Comparison of ENCODE assay signal across 15 mouse cellular contexts in the genomic region with DNA sequence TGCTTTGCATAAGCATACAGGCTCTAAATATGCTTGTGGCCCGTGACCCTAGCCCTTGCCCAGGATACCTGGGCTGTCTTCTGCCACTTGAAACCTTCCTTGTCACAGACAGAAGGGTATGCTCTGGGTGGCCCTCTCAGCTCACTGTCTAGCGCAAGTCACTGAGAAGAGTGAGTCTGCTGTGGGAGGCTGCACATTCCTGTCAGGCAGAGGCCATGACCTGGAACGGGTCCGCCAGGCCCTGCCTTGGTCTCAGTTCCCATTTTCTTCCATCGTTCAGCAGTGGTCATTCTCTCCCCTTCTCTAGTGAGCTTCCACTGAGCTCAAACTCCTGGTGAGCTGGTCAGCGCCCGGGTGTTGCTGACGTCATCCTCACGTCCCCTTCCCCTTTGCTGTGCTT. TPM values are rescaled to one million over a fixed set of nuclear protein-coding genes. Genes with fewer than 3 reads are reported as not detected.
DNase-seq lines count a peak whose midpoint lies in the region; ATAC-seq and TF ChIP-seq lines count a peak whose summit lies in the region.
"Had no signal": no experiment of that assay in that cellular context is flagged by ENCODE, and none has a peak within 500 bp of the region (broad histone marks: within the 10 kb centered on the region; RNA-seq: fewer than 3 reads in every experiment).

No protein-coding gene starts in this region.

- 0 out of 2 replicates have a peak overlapping the region, but pooled peaks have one; percentile 22 for H3K27ac ChIP-seq in heart, embryonic 10.5 days
- H3K27ac ChIP-seq in kidney, embryonic 16.5 days (ENCODE audit: low read length) = peak overlapping the region; percentile 72
- H3K27ac ChIP-seq in liver, embryonic 16.5 days (ENCODE audit: low read length) = peak overlapping the region; percentile 82
- H3K27ac ChIP-seq: embryonic facial prominence, embryonic 10.5 days; forebrain, embryonic 10.5 days; limb, embryonic 13.5 days; neural tube, embryonic 12.5 days had no signal

- H3K9ac ChIP-seq in kidney, embryonic 16.5 days (replicated peaks; ENCODE audit: low read length) = peak overlapping the region; percentile 31; the same call in 1 of the 2 replicates
- peak overlapping the region; percentile 12; the same call in 1 of the 2 replicates for H3K9ac ChIP-seq in liver, embryonic 16.5 days (ENCODE audit: low read depth, low read length)
- H3K9ac ChIP-seq: limb, embryonic 13.5 days; neural tube, embryonic 12.5 days had no signal

- no peak for DNase-seq in heart, embryonic 10.5 days (ENCODE audit: low spot score)
- DNase-seq in heart, postnatal 25 days (ENCODE audit: low spot score) = no peak
- no peak for DNase-seq in Patski (ENCODE audit: low read depth, low spot score)
- no peak for DNase-seq in left cerebral cortex, adult 9 months (ENCODE audit: low spot score in 2 of 2)
- no peak for DNase-seq in left cerebral cortex, adult 11 months (ENCODE audit: low spot score)
- DNase-seq in thymus, adult 18-20 months = no peak
- DNase-seq: cerebellum, postnatal 14 days; heart, postnatal 4 days; midbrain, embryonic 14.5 days had no signal

- peak; percentile 72 for ATAC-seq in Patski
- peak; percentile 82 for ATAC-seq in kidney, embryonic 16.5 days (ENCODE audit: low FRiP score, low TSS enrichment)
- ATAC-seq in liver, embryonic 16.5 days (ENCODE audit: low read depth) = peak; percentile 12

- intact Hi-C loops in heart, postnatal 25 days (cut with DNase I) = no loop called here

- TF ChIP-seq CTCF in Patski (IDR thresholded peaks at IDR 0.05) = no peak

- WGBS in heart, embryonic 10.5 days = 80% methylated on average over 9 of the region's 9 CpGs
- WGBS in kidney, embryonic 16.5 days = 41% methylated on average over 9 of the region's 9 CpGs
- WGBS in liver, embryonic 16.5 days (ENCODE audit: insufficient replicate concordance) = 66% methylated on average over 9 of the region's 9 CpGs

- peaks cover 61% of the 10 kb centered on the region for H3K4me1 ChIP-seq in heart, embryonic 10.5 days
- H3K4me1 ChIP-seq in kidney, embryonic 16.5 days (ENCODE audit: insufficient read depth, low read length) = peaks cover 49% of the 10 kb centered on the region
- peaks cover 28% of the 10 kb centered on the region for H3K4me1 ChIP-seq in liver, embryonic 16.5 days (ENCODE audit: control insufficient read depth, low read depth, low read length)
- H3K4me1 ChIP-seq: neural tube, embryonic 12.5 days had no signal

- POLR2A ChIA-PET in Patski (lab: Charles Lee) = interaction anchor here (1.1 kb wide), 1 partner anchor 69 kb away, joined by 3 read pairs; no protein-coding TSS in a partner anchor

- no peaks in the 10 kb centered on the region for H3K27me3 ChIP-seq in heart, embryonic 10.5 days (ENCODE audit: insufficient read depth, poor library complexity, severe bottlenecking)
- H3K27me3 ChIP-seq in Patski = no peaks in the 10 kb centered on the region
- H3K27me3 ChIP-seq in kidney, embryonic 16.5 days (ENCODE audit: insufficient read depth, low read length) = no peaks in the 10 kb centered on the region
- H3K27me3 ChIP-seq in liver, embryonic 16.5 days (ENCODE audit: control insufficient read depth, insufficient read depth, low read depth, low read length) = no peaks in the 10 kb centered on the region
- H3K27me3 ChIP-seq: limb, embryonic 13.5 days; neural tube, embryonic 12.5 days had no signal

- H3K4me3 ChIP-seq in heart, embryonic 10.5 days = no peak overlapping the region
- no peak overlapping the region for H3K4me3 ChIP-seq in kidney, embryonic 16.5 days (ENCODE audit: low read length)
- H3K4me3 ChIP-seq in liver, embryonic 16.5 days (ENCODE audit: low read depth, low read length) = no peak overlapping the region
- H3K4me3 ChIP-seq: embryonic facial prominence, embryonic 10.5 days; forebrain, embryonic 10.5 days; limb, embryonic 13.5 days; neural tube, embryonic 12.5 days had no signal

- H3K4me2 ChIP-seq in kidney, embryonic 16.5 days (replicated peaks; ENCODE audit: low read depth, low read length) = no peak overlapping the region
- H3K4me2 ChIP-seq in liver, embryonic 16.5 days (ENCODE audit: low read depth, low read length) = no peak overlapping the region
- H3K4me2 ChIP-seq: limb, embryonic 13.5 days; neural tube, embryonic 12.5 days had no signal

- H3K36me3 ChIP-seq in heart, embryonic 10.5 days = peaks cover 29% of the 10 kb centered on the region
- peaks cover 9% of the 10 kb centered on the region for H3K36me3 ChIP-seq in kidney, embryonic 16.5 days (ENCODE audit: insufficient read depth, low read length)
- peaks cover 2% of the 10 kb centered on the region; the same call in 1 of the 2 replicates for H3K36me3 ChIP-seq in liver, embryonic 16.5 days (ENCODE audit: control insufficient read depth, insufficient read depth)

- CTCF ChIA-PET in Patski (lab: Charles Lee) = interaction anchor here (0.9 to 3.5 kb wide), 5 partner anchors 9 to 75 kb away, joined by 3 to 24 read pairs (median 4); a partner anchor contains a TSS

- in situ Hi-C loops in Patski (cut with MboI; ENCODE audit: low pct_unique_long_range_greater_than_20kb) = no loop called here

- no peaks in the 10 kb centered on the region for H3K9me3 ChIP-seq in heart, embryonic 10.5 days
- H3K9me3 ChIP-seq in kidney, embryonic 16.5 days (ENCODE audit: low read length) = no peaks in the 10 kb centered on the region
- no peaks in the 10 kb centered on the region for H3K9me3 ChIP-seq in liver, embryonic 16.5 days (replicated peaks; ENCODE audit: control insufficient read depth, low read length)
- H3K9me3 ChIP-seq: embryonic facial prominence, embryonic 10.5 days; forebrain, embryonic 10.5 days; limb, embryonic 13.5 days; neural tube, embryonic 12.5 days had no signal

RNA-seq across cellular contexts. Expression of a gene that starts 3.0 kb away (rescaled TPM):
- polyA plus RNA-seq in heart, embryonic 10.5 days (2016; fragmentation: Nextera tagmentation; extraction: Ambion mirVana) = 0.90 and 0.99 TPM in 2 replicates
- total RNA-seq in heart, postnatal 25 days (2021) = 10 to 100 TPM; 11.1 to 16.9 TPM
- polyA plus RNA-seq in Patski (2021) = 0.46 TPM
- polyA plus RNA-seq in kidney, embryonic 16.5 days (2015; fragmentation: Nextera tagmentation; extraction: Ambion mirVana) = 4.5 and 5.3 TPM in 2 replicates
- 1.7 and 2.3 TPM in 2 replicates for polyA plus RNA-seq in liver, embryonic 16.5 days (2015; fragmentation: Nextera tagmentation; extraction: Ambion mirVana)

RNA-seq across cellular contexts. Expression of a gene that starts 10.3 kb away (rescaled TPM):
- 0.40 TPM in 1 of 2 replicates, not detected in the other for polyA plus RNA-seq in heart, embryonic 10.5 days (2016; fragmentation: Nextera tagmentation; extraction: Ambion mirVana)
- total RNA-seq in heart, postnatal 25 days (2021) = 1 to 10 TPM; 4.8 to 6.9 TPM
- polyA plus RNA-seq in Patski (2021) = 0.65 TPM
- 0.27 and 0.59 TPM in 2 replicates for polyA plus RNA-seq in kidney, embryonic 16.5 days (2015; fragmentation: Nextera tagmentation; extraction: Ambion mirVana)
- 278 and 305 TPM in 2 replicates for polyA plus RNA-seq in liver, embryonic 16.5 days (2015; fragmentation: Nextera tagmentation; extraction: Ambion mirVana)
- polyA plus RNA-seq: embryonic facial prominence, embryonic 10.5 days; forebrain, embryonic 10.5 days; midbrain, embryonic 14.5 days; neural tube, embryonic 12.5 days had no signal

RNA-seq across cellular contexts. Expression of a gene that starts 47.6 kb away (rescaled TPM):
- polyA plus RNA-seq in heart, embryonic 10.5 days (2016; fragmentation: Nextera tagmentation; extraction: Ambion mirVana) = 0.64 and 5.0 TPM in 2 replicates
- total RNA-seq in heart, postnatal 25 days (2021) = under 1 TPM; 0.39 to 0.64 TPM
- 0.42 TPM for polyA plus RNA-seq in Patski (2021)
- 1.4 TPM in 2 replicates for polyA plus RNA-seq in kidney, embryonic 16.5 days (2015; fragmentation: Nextera tagmentation; extraction: Ambion mirVana)
- 687 and 781 TPM in 2 replicates for polyA plus RNA-seq in liver, embryonic 16.5 days (2015; fragmentation: Nextera tagmentation; extraction: Ambion mirVana)
- polyA plus RNA-seq: embryonic facial prominence, embryonic 10.5 days had no signal

RNA-seq across cellular contexts. Expression of a gene that starts 50.6 kb away (rescaled TPM):
- polyA plus RNA-seq in heart, embryonic 10.5 days (2016; fragmentation: Nextera tagmentation; extraction: Ambion mirVana) = 18.3 and 25.1 TPM in 2 replicates
- total RNA-seq in heart, postnatal 25 days (2021) = 1 to 10 TPM; 8.1 to 8.7 TPM
- 15.0 TPM for polyA plus RNA-seq in Patski (2021)
- 25.1 and 25.7 TPM in 2 replicates for polyA plus RNA-seq in kidney, embryonic 16.5 days (2015; fragmentation: Nextera tagmentation; extraction: Ambion mirVana)
- polyA plus RNA-seq in liver, embryonic 16.5 days (2015; fragmentation: Nextera tagmentation; extraction: Ambion mirVana) = 7.7 and 8.1 TPM in 2 replicates

Comparison
In these comparisons a context has a peak if more than half of its experiments do, and no peak if none do; other contexts are left out.
1. H3K27ac ChIP-seq: peak in every context shown above with its lines; median percentile 82 in liver, embryonic 16.5 days; 72 in kidney, embryonic 16.5 days; 22 in heart, embryonic 10.5 days.
2. ATAC-seq: peak in every context shown above with its lines; median percentile 82 in kidney, embryonic 16.5 days; 72 in Patski; 12 in liver, embryonic 16.5 days.
3. RNA of a gene that starts 10.3 kb away (polyA plus RNA-seq): 278 to 305 TPM in liver, embryonic 16.5 days; 0.65 TPM in Patski (single experiment), 0.27 to 0.59 TPM in kidney, embryonic 16.5 days and 0.40 TPM in heart, embryonic 10.5 days; every median in the first group is over 100 times any median in the second.
4. RNA of a gene that starts 47.6 kb away (polyA plus RNA-seq): 687 to 781 TPM in liver, embryonic 16.5 days; 0.64 to 5.0 TPM in heart, embryonic 10.5 days, 1.4 TPM in kidney, embryonic 16.5 days and 0.42 TPM in Patski (single experiment); every median in the first group is over 100 times any median in the second.